Mouse (Mus musculus) inflammation-experienced regulatory T-cells (primary cell): ENCODE measurements around the gene Golph3. TPM values are rescaled to one million over a fixed set of nuclear protein-coding genes. Genes with fewer than 3 reads are reported as not detected.

Experiments
- polyA plus RNA-seq, 2 experiments: library from polyadenylated mRNA; unstranded; fragments of 100-300 nt; shearing (Covaris generic); gene quantifications; one replicate each; pipeline ENCODE4 v1.2.1; 2017

Gene Golph3
- polyA plus RNA-seq, result 100 to 1,000 TPM; 131 to 143 TPM

GRCm38 (mm10) chr15:12321091-12321787, at the start of gene Golph3:
Golph3 (plus strand) TSS chr15:12321450.

DNA sequence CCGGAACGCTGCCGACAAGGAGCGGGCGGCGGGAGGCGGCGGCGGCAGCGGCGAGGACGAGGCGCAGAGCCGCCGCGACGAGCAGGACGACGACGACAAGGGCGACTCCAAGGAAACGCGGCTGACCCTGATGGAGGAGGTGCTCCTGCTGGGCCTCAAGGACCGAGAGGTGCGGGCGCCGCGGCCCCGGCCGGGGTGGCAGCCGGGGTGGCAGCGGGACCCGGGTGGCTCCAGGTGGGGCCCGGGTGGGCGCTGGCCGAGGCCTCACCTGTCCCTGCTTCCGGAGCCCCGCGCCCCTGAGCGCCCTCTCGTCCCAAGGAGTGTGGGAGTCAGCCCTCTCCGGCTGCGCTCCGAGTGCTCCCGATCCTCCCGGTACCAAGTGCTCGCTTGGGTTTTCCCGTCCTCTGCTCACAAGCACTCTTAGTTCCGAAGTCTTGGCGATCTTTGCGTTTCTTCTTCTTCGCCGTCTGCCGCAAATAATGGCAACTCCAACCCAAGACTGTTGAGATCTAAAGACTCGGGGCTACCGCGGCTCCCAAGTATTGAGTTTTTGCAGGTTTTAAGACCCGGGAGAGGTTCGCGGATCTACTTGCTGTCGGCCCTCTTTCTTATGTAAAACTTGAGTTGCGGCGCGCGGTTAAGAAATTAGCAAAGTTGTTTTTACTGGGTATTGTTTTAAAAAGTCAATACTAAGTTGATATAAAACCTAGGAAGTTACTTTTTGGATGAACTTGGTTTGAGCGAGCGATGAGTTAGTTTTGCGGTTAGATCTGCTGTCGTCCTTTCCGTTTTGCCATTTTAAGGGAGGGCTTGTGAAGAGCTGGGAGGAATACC, 755 bp downstream of the Golph3 start, which contains the start of gene 1810049J17Rik:
TSS of gene 1810049J17Rik (minus strand) at position 112 of the 834 bp plus-strand sequence.

Other genes with a start within 250 kb of the Golph3 start
- 100 to 1,000 TPM; 131 to 136 TPM for gene Zfr, start 203.6 kb upstream of the Golph3 start, polyA plus RNA-seq
- gene Mtmr12, start 116.4 kb upstream of the Golph3 start, polyA plus RNA-seq, result 10 to 100 TPM; 58.3 to 64.4 TPM
- not detected for gene 1810049J17Rik, start 449 bp downstream of the Golph3 start, polyA plus RNA-seq